Mouse (Mus musculus): ENCODE measurements around the gene Prdm1. TPM values are rescaled to one million over a fixed set of nuclear protein-coding genes. Genes with fewer than 3 reads are reported as not detected.

The Prdm1 gene
- polyA plus RNA-seq, 2 experiments = 0.12 to 0.13 TPM

DNA sequence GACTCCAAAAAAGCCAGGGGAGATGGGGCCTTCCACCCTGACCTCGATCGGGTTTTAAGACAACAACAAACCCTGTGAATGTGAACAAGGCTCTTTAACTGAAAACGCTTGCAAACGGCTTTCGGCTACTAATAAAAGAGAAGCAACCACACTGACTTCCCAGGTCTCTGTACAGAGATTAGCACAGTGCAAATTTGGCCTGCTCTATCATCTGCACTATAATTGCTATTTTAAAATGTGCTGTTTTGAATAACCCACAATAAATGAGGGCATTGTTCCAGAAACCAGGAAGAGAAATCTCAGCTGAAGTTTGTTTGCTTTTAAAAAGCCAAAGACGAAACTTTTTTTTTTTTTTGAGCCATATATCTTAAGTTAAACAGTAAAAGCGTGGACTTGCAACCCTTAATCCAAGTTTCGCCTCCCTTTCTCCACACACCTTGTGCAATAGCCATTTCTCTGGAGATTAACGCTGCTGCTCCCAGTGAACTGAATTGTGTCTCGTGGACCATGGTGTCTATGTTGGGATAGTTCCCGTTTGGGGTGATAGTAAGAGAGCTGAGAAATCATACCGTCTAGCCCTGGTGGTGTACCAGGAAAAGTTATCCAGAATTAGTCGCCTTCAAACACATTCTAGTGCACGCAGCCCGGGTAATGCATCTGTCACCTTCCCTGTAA lies 34.3 kb downstream of the Prdm1 start:
- ATAC-seq (ENCODE audit: insufficient read depth) (no peak), DNase-seq (ENCODE audit: low read depth in 3 of 3, low spot score in 3 of 3) (no peak)
- Histone ChIP-seq H3K4me2 (ENCODE audit: low read depth) (no peak overlapping the region), H3K27me3 (ENCODE audit: control insufficient read depth, insufficient read depth, low read length) (no peaks in the 10 kb centered on the region), H3K9ac (replicated peaks) (no peak overlapping the region), H3K36me3 (replicated peaks; ENCODE audit: control insufficient read depth, insufficient read depth, low read depth) (no peaks in the 10 kb centered on the region), H3K27ac (no peak overlapping the region), H3K4me1 (replicated peaks; ENCODE audit: control insufficient read depth in 2 of 2, insufficient read depth in 2 of 2, low read length in 1 of 2) (no peaks in the 10 kb centered on the region), H3K9me3 (ENCODE audit: control insufficient read depth, low read length) (no peaks in the 10 kb centered on the region), H3K4me3 (ENCODE audit: insufficient read depth in 1 of 2, low read depth in 2 of 2, low read length in 2 of 2) (no peak overlapping the region)
- TF ChIP-seq CTCF (IDR thresholded peaks at IDR 0.05; ENCODE audit: low read depth) (no peak), EP300 (IDR thresholded peaks at IDR 0.05; ENCODE audit: low read depth) (no peak)
- 59% methylated on average over 15 of the region's 15 CpGs for WGBS (ENCODE audit: insufficient replicate concordance)

DNA sequence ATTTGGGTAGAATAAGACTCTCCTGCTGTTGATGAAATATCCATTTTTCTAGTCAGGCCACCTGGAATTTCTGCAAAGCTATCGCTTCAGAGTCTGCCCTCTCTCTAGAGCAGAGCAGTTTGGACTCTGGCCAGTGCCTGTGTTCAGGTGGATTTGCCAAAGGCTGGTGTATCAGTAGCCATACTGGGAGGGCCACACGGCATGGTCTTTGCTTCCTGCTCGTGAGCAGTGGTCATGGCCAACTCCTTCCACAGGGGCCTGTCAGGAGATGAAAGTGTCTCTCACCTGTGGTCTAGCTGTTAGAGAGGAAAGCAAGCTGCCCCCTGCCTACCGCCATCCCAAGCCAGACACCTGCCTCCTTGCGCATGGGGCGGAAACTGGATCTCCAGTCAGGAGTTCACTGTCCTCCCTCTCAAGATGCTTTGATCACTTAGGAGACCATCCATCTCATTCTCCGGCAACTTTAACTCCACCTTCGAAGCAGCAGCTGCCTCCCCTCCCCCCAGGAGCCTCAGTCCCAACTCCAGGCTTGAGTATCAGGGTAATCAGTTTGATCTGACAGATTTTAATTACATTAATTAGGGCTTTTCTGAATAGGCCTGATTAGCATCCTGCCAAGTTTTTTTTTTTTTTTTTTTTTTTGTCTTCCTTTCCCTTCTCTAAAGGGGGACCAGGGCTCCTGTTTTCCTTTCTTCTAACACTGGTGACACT lies 35.3 kb downstream of the Prdm1 start:
- 72% methylated on average over 8 of the region's 8 CpGs for WGBS (ENCODE audit: insufficient replicate concordance)
- ATAC-seq (ENCODE audit: insufficient read depth) (no peak), DNase-seq (ENCODE audit: low read depth in 3 of 3, low spot score in 3 of 3) (no peak)
- no peak overlapping the region for H3K4me3 ChIP-seq (ENCODE audit: insufficient read depth in 1 of 2, low read depth in 2 of 2, low read length in 2 of 2)
- no peaks in the 10 kb centered on the region for H3K27me3 ChIP-seq (ENCODE audit: control insufficient read depth, insufficient read depth, low read length)
- H3K27ac ChIP-seq = no peak overlapping the region
- no peaks in the 10 kb centered on the region for H3K36me3 ChIP-seq (replicated peaks; ENCODE audit: control insufficient read depth, insufficient read depth, low read depth)
- no peak overlapping the region for H3K4me2 ChIP-seq (ENCODE audit: low read depth)
- TF ChIP-seq CTCF (IDR thresholded peaks at IDR 0.05; ENCODE audit: low read depth) (no peak), EP300 (IDR thresholded peaks at IDR 0.05; ENCODE audit: low read depth) (no peak)
- no peak overlapping the region for H3K9ac ChIP-seq (replicated peaks)
- H3K4me1 ChIP-seq (replicated peaks; ENCODE audit: control insufficient read depth in 2 of 2, insufficient read depth in 2 of 2, low read length in 1 of 2) = no peaks in the 10 kb centered on the region
- H3K9me3 ChIP-seq (ENCODE audit: control insufficient read depth, low read length) = no peaks in the 10 kb centered on the region

DNA sequence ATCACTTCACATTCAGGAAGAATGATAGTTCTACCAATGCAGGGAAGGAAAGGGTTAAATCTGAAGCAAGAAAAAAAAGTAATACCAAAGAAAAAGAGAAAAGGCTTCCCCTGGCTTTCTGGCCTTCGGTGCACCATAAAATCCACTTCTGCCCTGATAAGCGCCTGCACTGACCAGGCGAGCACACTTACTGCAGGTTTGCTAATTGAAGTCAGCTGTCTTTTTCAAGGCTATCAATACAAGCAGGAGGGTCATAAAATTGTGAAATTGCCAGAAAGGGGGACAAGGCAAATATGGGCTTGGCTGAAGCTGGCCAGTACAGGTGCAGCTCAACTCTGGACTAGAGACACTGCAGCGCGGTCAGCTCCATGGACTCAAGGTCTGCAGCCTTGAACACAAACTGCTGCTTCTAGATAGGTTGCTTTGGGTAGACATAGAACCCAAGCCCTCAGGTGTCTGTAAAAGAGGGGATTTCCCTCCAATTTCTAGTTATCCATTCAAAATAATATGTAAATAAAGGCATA lies 37.3 kb downstream of the Prdm1 start:
- DNase-seq (ENCODE audit: low read depth in 3 of 3, low spot score in 3 of 3) (no peak), ATAC-seq (ENCODE audit: insufficient read depth) (no peak)
- Histone ChIP-seq H3K4me2 (ENCODE audit: low read depth) (no peak overlapping the region), H3K9me3 (ENCODE audit: control insufficient read depth, low read length) (no peaks in the 10 kb centered on the region), H3K4me1 (replicated peaks; ENCODE audit: control insufficient read depth in 2 of 2, insufficient read depth in 2 of 2, low read length in 1 of 2) (no peaks in the 10 kb centered on the region), H3K27me3 (ENCODE audit: control insufficient read depth, insufficient read depth, low read length) (no peaks in the 10 kb centered on the region), H3K36me3 (replicated peaks; ENCODE audit: control insufficient read depth, insufficient read depth, low read depth) (no peaks in the 10 kb centered on the region), H3K27ac (no peak overlapping the region), H3K9ac (replicated peaks) (no peak overlapping the region), H3K4me3 (ENCODE audit: insufficient read depth in 1 of 2, low read depth in 2 of 2, low read length in 2 of 2) (no peak overlapping the region)
- 66% methylated on average over 5 of the region's 5 CpGs for WGBS (ENCODE audit: insufficient replicate concordance)
- TF ChIP-seq EP300 (IDR thresholded peaks at IDR 0.05; ENCODE audit: low read depth) (no peak), CTCF (IDR thresholded peaks at IDR 0.05; ENCODE audit: low read depth) (no peak)

GRCm38 (mm10) chr10:44487132-44487531 lies 41.2 kb downstream of the Prdm1 start:
- no peaks in the 10 kb centered on the region for H3K9me3 ChIP-seq (ENCODE audit: control insufficient read depth, low read length)
- H3K4me3 ChIP-seq (ENCODE audit: insufficient read depth in 1 of 2, low read depth in 2 of 2, low read length in 2 of 2) = no peak overlapping the region
- H3K4me1 ChIP-seq (replicated peaks; ENCODE audit: control insufficient read depth in 2 of 2, insufficient read depth in 2 of 2, low read length in 1 of 2) = no peaks in the 10 kb centered on the region
- no peaks in the 10 kb centered on the region for H3K27me3 ChIP-seq (ENCODE audit: control insufficient read depth, insufficient read depth, low read length)
- no peak for TF ChIP-seq CTCF (IDR thresholded peaks at IDR 0.05; ENCODE audit: low read depth)
- TF ChIP-seq EP300 (IDR thresholded peaks at IDR 0.05; ENCODE audit: low read depth) = no peak
- no peak overlapping the region for H3K4me2 ChIP-seq (ENCODE audit: low read depth)
- DNase-seq (ENCODE audit: low read depth in 3 of 3, low spot score in 3 of 3) (no peak), ATAC-seq (ENCODE audit: insufficient read depth) (no peak)
- H3K9ac ChIP-seq (replicated peaks) = no peak overlapping the region
- H3K27ac ChIP-seq = no peak overlapping the region
- 84% methylated on average over 10 of the region's 11 CpGs for WGBS (ENCODE audit: insufficient replicate concordance)
- H3K36me3 ChIP-seq (replicated peaks; ENCODE audit: control insufficient read depth, insufficient read depth, low read depth) = no peaks in the 10 kb centered on the region

DNA sequence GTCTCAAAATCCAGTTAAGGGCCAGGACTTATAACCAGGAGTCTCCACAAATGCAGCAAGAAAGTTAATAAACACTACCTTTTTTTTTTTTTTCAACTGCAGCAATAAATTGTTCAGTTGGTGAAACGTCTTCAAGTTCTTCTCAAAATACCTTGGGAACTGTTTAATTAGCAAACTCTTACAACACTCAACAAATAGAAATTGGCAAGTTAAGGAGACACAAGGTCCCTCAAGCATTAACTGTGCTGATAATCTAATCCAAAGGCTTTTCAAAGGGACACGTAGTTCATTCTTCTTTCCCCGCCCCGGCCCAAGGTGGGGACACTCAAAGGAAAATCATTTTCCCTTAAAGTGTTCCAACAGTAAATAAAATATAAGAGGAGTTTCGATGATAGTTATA lies 44.2 kb downstream of the Prdm1 start:
- WGBS (ENCODE audit: insufficient replicate concordance) = 72% methylated on average over 5 of the region's 5 CpGs
- H3K9ac ChIP-seq (replicated peaks) = no peak overlapping the region
- DNase-seq (ENCODE audit: low read depth in 3 of 3, low spot score in 3 of 3) (no peak), ATAC-seq (ENCODE audit: insufficient read depth) (no peak)
- no peaks in the 10 kb centered on the region for H3K36me3 ChIP-seq (replicated peaks; ENCODE audit: control insufficient read depth, insufficient read depth, low read depth)
- no peaks in the 10 kb centered on the region for H3K27me3 ChIP-seq (ENCODE audit: control insufficient read depth, insufficient read depth, low read length)
- TF ChIP-seq CTCF (IDR thresholded peaks at IDR 0.05; ENCODE audit: low read depth) = no peak
- no peak for TF ChIP-seq EP300 (IDR thresholded peaks at IDR 0.05; ENCODE audit: low read depth)
- no peak overlapping the region for H3K27ac ChIP-seq
- H3K4me3 ChIP-seq (ENCODE audit: insufficient read depth in 1 of 2, low read depth in 2 of 2, low read length in 2 of 2) = no peak overlapping the region
- H3K9me3 ChIP-seq (ENCODE audit: control insufficient read depth, low read length) = no peaks in the 10 kb centered on the region
- no peaks in the 10 kb centered on the region for H3K4me1 ChIP-seq (replicated peaks; ENCODE audit: control insufficient read depth in 2 of 2, insufficient read depth in 2 of 2, low read length in 1 of 2)
- H3K4me2 ChIP-seq (ENCODE audit: low read depth) = no peak overlapping the region

Measured in liver, embryonic 14.5 days (tissue).